Mouse (Mus musculus): ENCODE data around the gene Gm49378. TPM values are rescaled to one million over a fixed set of nuclear protein-coding genes. Genes with fewer than 3 reads are reported as not detected.

Gm49378 gene
- total RNA-seq, 1 experiment: not detected

GRCm38 (mm10) chr14:55629312-55629711 is 8.4 kb downstream of the Gm49378 start:
- in situ Hi-C loops (cut with MboI; ENCODE audit: low sequenced_read_pairs in 2 of 2, unreplicated experiment in 2 of 2): no loop called here

DNA sequence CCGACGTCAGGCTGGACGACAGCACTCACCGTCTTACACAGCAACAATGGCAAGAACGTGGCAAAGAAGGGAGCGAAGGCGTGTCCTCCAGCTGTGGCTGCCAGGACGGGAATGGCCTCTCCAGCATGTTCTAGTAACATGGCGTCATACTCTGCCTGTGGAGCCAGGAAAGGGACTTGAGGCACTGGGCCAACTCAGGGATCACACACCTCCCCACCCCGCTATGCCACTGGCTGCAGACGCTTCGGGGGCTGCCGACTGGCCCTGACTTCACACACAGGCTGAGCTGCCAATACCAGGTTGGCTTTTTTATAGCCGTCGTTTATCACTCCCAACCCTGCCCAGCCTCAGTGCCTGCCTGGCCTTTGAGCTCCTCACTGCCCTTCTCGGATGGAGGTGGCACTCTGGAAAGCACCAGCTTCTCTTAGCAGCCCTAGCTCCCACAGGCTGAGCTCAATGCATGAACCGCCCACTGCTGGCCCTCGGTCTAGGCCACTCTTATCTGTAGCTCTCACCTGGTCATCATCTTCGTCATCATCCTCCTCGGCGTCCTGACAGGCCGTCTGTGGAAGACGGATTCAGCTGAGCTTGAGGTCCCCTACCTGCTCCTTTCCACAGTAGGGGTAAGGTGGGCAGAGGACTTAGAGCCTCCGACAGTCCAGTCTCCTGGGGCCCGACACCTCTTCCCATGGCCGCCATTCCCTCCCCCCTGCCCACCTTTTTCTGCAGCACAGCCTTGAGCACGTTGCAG is 9.4 kb downstream of the Gm49378 start:
- Histone ChIP-seq H3K27ac (ENCODE audit: insufficient read depth, low read depth, low read length, poor library complexity, severe bottlenecking) (no peak overlapping the region), H3K9ac (ENCODE audit: insufficient read depth, low read depth, low read length, poor library complexity, severe bottlenecking) (no peak overlapping the region), H3K36me3 (ENCODE audit: control insufficient read depth, insufficient read depth, low read length, poor library complexity, severe bottlenecking) (peaks cover 80% of the 10 kb centered on the region), H3K4me1 (ENCODE audit: control insufficient read depth in 2 of 2, insufficient read depth in 2 of 2, low read length in 2 of 2, poor library complexity in 1 of 2) (0 out of 4 replicates have a peak, but pooled peaks cover 0 to under 1% of the 10 kb centered on the region in 2 experiments), H3K9me3 (ENCODE audit: control insufficient read depth, insufficient read depth, low read depth, low read length) (no peaks in the 10 kb centered on the region), H3K4me3 (ENCODE audit: insufficient read depth in 1 of 2, low read depth in 1 of 2, low read length in 2 of 2, poor library complexity in 1 of 2, severe bottlenecking in 1 of 2) (no peak overlapping the region)
- in situ Hi-C loops (cut with MboI; ENCODE audit: low sequenced_read_pairs in 2 of 2, unreplicated experiment in 2 of 2): no loop called here
- TF ChIP-seq ZC3H11A (IDR thresholded peaks at IDR 0.05; ENCODE audit: borderline replicate concordance, low read depth, low read length): no peak
- TF ChIP-seq ZNF384 (IDR thresholded peaks at IDR 0.05; ENCODE audit: low read depth, low read length): no peak
- no peak for TF ChIP-seq MAFK (IDR thresholded peaks at IDR 0.05; ENCODE audit: insufficient read depth, low read depth, low read length)
- no peak for TF ChIP-seq HCFC1 (IDR thresholded peaks at IDR 0.05; ENCODE audit: borderline replicate concordance, insufficient read depth, low read length)
- TF ChIP-seq CHD2 (IDR thresholded peaks at IDR 0.05; ENCODE audit: low read depth, low read length): no peak
- DNase-seq (ENCODE audit: low read depth, low spot score): no peak

More at GRCm38 (mm10) chr14:55629312-55629711, 8.4 kb downstream of the Gm49378 start:
- no peaks in the 10 kb centered on the region for H3K9me3 ChIP-seq (ENCODE audit: control insufficient read depth, insufficient read depth, low read depth, low read length)
- no peak overlapping the region for H3K4me3 ChIP-seq (ENCODE audit: insufficient read depth in 1 of 2, low read depth in 1 of 2, low read length in 2 of 2, poor library complexity in 1 of 2, severe bottlenecking in 1 of 2)
- DNase-seq (ENCODE audit: low read depth, low spot score): peak; percentile 50
- H3K4me1 ChIP-seq (ENCODE audit: control insufficient read depth in 2 of 2, insufficient read depth in 2 of 2, low read length in 2 of 2, poor library complexity in 1 of 2): peaks cover 0 to 5% of the 10 kb centered on the region in 2 experiments; a peak in 1 of 4 replicates
- H3K9ac ChIP-seq (ENCODE audit: insufficient read depth, low read depth, low read length, poor library complexity, severe bottlenecking): no peak overlapping the region
- TF ChIP-seq ZC3H11A (IDR thresholded peaks at IDR 0.05; ENCODE audit: borderline replicate concordance, low read depth, low read length): no peak
- 0 out of 2 replicates have a peak, but pooled peaks have one; percentile 53 for TF ChIP-seq ZNF384 (IDR thresholded peaks at IDR 0.05; ENCODE audit: low read depth, low read length)
- no peak overlapping the region for H3K27ac ChIP-seq (ENCODE audit: insufficient read depth, low read depth, low read length, poor library complexity, severe bottlenecking)
- peaks cover 90% of the 10 kb centered on the region for H3K36me3 ChIP-seq (ENCODE audit: control insufficient read depth, insufficient read depth, low read length, poor library complexity, severe bottlenecking)

GRCm38 (mm10) chr14:55618486-55619195 is 19.1 kb downstream of the Gm49378 start:
- H3K36me3 ChIP-seq (ENCODE audit: control insufficient read depth, insufficient read depth, low read length, poor library complexity, severe bottlenecking): peaks cover 2% of the 10 kb centered on the region; the same call in 1 of the 2 replicates
- no peak for TF ChIP-seq CHD2 (IDR thresholded peaks at IDR 0.05; ENCODE audit: low read depth, low read length)
- TF ChIP-seq HCFC1 (IDR thresholded peaks at IDR 0.05; ENCODE audit: borderline replicate concordance, insufficient read depth, low read length): no peak
- no peak for TF ChIP-seq ZC3H11A (IDR thresholded peaks at IDR 0.05; ENCODE audit: borderline replicate concordance, low read depth, low read length)
- no peak for TF ChIP-seq MAFK (IDR thresholded peaks at IDR 0.05; ENCODE audit: insufficient read depth, low read depth, low read length)
- TF ChIP-seq ZNF384 (IDR thresholded peaks at IDR 0.05; ENCODE audit: low read depth, low read length): no peak
- no peaks in the 10 kb centered on the region for H3K9me3 ChIP-seq (ENCODE audit: control insufficient read depth, insufficient read depth, low read depth, low read length)
- no peak overlapping the region; the same call in 1 of the 2 replicates for H3K9ac ChIP-seq (ENCODE audit: insufficient read depth, low read depth, low read length, poor library complexity, severe bottlenecking)
- peaks cover 0 to 11% of the 10 kb centered on the region in 2 experiments; a peak in 2 of 4 replicates for H3K4me1 ChIP-seq (ENCODE audit: control insufficient read depth in 2 of 2, insufficient read depth in 2 of 2, low read length in 2 of 2, poor library complexity in 1 of 2)
- no peak for DNase-seq (ENCODE audit: low read depth, low spot score)
- peak overlapping the region; percentile 27 to 40 for H3K4me3 ChIP-seq (ENCODE audit: insufficient read depth in 1 of 2, low read depth in 1 of 2, low read length in 2 of 2, poor library complexity in 1 of 2, severe bottlenecking in 1 of 2)
- in situ Hi-C loops (cut with MboI; ENCODE audit: low sequenced_read_pairs in 2 of 2, unreplicated experiment in 2 of 2): no loop called here
- no peak overlapping the region for H3K27ac ChIP-seq (ENCODE audit: insufficient read depth, low read depth, low read length, poor library complexity, severe bottlenecking)

- peaks cover 2% of the 10 kb centered on the region; the same call in 1 of the 2 replicates for H3K36me3 ChIP-seq (ENCODE audit: control insufficient read depth, insufficient read depth, low read length, poor library complexity, severe bottlenecking)
- in situ Hi-C loops (cut with MboI; ENCODE audit: low sequenced_read_pairs in 2 of 2, unreplicated experiment in 2 of 2): no loop called here
- peak within 1 kb of the TSS; percentile 27 to 40 for H3K4me3 ChIP-seq (ENCODE audit: insufficient read depth in 1 of 2, low read depth in 1 of 2, low read length in 2 of 2, poor library complexity in 1 of 2, severe bottlenecking in 1 of 2)
- H3K9me3 ChIP-seq (ENCODE audit: control insufficient read depth, insufficient read depth, low read depth, low read length): no peaks in the 10 kb centered on the region
- peaks cover 0 to 8% of the 10 kb centered on the region in 2 experiments; a peak in 2 of 4 replicates for H3K4me1 ChIP-seq (ENCODE audit: control insufficient read depth in 2 of 2, insufficient read depth in 2 of 2, low read length in 2 of 2, poor library complexity in 1 of 2)
- H3K27ac ChIP-seq (ENCODE audit: insufficient read depth, low read depth, low read length, poor library complexity, severe bottlenecking): no peak within 1 kb of the TSS
- DNase-seq (ENCODE audit: low read depth, low spot score): peak; percentile 90
- H3K9ac ChIP-seq (ENCODE audit: insufficient read depth, low read depth, low read length, poor library complexity, severe bottlenecking): peak within 1 kb of the TSS; percentile 12; the same call in 1 of the 2 replicates
- TF ChIP-seq ZNF384 (IDR thresholded peaks at IDR 0.05; ENCODE audit: low read depth, low read length) (no peak), CHD2 (IDR thresholded peaks at IDR 0.05; ENCODE audit: low read depth, low read length) (peak; percentile 60)
Observed at GRCm38 (mm10) chr14:55617822-55618221, 19.9 kb downstream of the Gm49378 start, which contains the start of gene Rec8. Gene Rec8 (plus strand): TSS chr14:55618037.
